Mouse (Mus musculus) lung, adult 18-20 months (tissue): ENCODE measurements around the gene A830031A19Rik.

Source experiments
- DNase-seq, 2 experiments: peaks; one replicate each; pipeline ENCODE4 v3.0.0; 2022; ENCODE audit warnings: mixed read lengths in 2 of 2

A830031A19Rik gene

DNA sequence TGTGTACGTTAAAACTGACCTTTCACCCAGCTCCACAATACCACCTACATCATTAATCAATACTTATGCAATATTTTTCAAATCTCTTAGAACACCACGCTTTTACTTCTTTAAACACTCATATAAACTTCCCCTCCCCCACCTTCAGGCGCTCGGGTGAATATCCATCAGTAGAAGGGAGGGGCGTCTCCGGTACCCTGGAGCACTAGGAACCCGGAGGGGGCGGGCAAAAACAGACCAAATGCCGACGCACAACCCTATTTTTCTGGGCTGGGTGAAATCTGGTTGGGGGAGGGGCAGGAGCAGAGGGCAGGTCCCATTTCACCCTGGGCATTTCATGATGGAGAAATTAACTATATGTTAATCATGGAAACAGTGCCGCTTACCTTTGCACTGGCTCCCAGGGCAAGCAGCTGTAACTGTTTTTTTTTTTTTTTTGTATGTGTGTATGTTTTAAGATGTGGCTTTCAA is at the start of gene A830031A19Rik:
Gene A830031A19Rik, minus strand, starts transcription at position 421 of the 471 bp plus-strand sequence.
- no peak for DNase-seq

DNA sequence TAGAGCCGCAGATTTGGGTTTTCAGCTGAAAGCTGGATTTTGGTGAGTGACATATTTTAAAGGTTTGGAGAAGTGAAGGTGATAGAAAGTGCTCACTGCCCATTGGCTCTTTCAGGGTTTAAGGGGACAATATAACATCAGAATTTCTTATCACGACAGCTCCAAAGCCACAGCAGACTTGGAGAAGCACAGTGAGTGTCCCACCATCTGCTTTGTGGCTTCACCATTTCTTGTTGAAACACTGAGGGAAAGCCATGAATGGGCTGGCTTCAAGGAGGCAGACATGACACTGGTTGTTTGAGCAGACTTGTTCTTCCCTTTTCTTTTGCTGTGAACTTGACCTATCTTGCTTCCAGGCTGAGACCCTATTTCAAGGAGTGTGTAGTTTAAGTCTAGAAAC is 49.1 kb upstream of the A830031A19Rik start:
- DNase-seq = no peak

DNA sequence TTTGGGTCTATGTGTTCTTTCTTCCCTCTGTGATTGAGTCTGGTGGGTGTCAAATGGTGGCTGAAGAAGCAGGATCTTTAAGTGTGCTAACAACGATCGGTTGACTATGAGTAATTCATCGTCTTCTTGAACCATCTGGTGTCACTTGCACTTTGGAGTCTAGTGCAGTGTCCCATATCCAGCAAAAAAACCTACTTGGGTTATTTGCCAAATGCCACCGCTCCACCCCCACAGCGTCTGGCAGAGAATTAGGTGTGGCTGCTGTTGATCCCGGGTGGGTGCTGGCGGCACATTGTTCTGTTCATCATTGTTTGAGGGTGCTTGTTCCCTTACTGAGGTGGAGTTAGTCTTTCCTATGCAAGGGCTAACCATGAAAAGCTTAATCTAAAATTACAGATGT is 48.0 kb upstream of the A830031A19Rik start:
- no peak for DNase-seq

DNA sequence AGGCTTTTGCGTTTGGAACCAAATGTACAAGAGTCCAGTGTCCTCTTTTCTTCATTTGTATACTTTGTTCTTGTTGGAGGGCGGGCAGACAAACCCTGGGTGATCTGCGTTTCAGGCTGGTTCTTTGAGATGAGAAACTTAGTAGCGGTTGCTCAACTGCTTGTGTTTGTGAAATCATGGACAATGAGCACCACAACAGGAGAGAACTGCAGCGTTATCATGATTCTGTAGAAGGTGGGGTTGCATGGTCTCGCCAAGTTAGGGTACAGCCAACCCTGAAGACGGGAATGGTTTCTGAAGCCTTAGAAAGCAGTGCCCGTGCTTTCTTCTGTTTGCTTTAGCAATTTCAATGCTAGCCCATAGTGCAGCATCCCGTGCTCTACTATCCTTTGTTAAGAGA is 46.3 kb upstream of the A830031A19Rik start:
- no peak for DNase-seq

DNA sequence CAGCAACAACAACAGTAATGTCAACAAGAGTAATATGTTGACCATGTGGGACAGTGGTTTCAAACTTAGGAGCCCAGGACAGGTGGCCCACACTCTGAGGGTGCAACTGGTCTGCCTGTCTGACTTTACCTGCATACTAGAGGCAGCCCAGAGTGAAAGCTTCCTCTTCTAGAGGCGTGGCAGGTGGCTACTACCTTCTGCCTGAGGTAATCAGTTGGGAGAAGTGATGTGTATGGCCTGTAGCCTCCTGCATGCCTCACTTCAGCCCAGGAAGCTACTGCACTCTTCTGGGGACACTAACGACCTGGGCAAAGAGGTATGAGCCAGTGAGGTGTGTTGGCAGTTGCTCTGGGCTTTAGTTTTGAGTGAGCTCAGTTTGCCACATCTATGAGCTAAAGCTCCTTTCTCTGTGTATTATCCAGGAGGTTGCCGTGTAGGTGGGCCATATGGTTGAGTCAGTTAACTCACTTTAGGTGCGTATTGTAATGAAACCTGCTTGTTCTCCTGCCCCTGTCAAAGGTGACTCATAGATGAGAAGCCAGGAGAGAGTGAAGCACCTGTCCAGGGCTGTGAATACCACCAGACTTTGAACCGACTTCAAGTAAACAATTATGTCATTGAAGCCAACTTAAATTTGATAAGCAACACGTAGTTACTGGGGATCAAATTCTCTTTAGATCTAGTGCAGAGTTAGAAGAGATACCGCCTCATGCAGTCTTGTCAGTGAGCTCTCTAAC is 41.9 kb upstream of the A830031A19Rik start:
- no peak for DNase-seq

DNA sequence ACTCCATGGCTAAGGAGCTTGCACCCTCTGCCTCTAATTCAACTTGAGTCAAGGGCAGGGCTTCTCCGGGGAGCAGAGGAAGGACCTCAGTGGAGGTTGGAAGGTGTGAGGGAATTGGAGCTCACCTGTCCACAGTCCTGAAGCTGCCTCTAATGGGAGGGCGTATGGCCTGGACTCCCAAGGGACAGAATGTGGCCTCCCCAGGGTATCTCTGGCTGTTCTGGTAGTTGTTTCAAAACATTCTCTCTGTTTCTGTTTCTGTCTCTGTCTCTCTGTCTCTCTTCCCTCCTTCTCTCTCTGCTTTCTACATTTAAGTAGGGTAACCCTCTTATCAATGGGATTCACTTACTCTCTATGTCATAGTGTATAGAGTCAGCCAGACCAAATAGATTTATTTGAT is 41.2 kb upstream of the A830031A19Rik start:
- DNase-seq = no peak

DNA sequence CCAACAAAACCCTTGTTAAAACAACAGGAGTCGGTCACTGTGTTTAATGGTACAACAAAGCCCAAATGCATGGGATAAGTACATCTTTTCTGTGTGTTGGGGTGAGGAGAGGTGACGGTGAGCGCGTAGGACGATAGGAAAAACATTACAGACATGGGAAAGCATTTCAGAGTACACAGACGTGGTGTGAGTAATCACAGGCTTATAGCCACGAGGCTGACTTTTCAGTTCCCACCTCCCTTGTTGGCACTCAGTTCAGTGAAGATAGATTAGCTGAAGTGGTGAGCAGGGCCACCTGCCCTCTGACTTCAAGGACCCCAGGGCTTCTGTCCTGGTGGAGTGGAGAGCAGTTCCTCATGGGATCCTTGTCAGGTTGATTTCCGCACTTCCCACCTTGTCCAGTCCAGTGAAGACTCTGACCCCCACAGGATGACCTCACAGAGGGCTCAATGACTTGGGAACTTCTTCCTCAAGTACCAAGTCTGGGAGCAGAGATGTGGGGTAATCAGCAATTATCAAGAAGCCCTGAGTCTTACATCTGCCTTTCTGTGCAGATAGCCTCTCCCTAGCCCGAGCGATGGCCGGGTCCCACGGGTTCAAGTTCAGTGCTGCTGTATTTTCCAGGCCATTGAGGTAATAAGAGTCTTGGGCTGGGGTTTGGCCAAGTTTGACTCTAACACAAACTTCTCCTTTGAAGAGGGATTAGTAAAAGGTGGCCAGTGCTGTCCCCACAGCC is 40.3 kb upstream of the A830031A19Rik start:
- no peak for DNase-seq

DNA sequence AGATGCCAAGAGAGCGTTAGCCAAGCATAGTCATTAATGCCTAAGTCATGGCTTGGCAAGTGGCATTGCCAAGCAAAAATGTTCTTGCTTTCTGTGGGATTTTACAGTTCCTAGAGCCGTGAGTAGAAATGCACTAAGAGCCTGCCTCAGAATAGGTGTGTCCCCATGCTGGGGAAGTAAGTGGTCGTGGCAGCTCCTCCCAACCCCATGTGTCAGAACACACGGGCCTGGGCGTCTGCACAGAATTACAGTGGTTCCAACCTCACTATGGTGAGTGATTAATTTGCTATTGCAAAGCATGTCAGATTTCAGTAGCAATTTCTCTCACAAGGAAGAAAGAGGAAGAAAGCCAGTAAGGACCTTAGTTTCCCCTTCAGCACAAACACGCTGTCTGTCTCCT is 36.9 kb upstream of the A830031A19Rik start:
- no peak for DNase-seq

DNA sequence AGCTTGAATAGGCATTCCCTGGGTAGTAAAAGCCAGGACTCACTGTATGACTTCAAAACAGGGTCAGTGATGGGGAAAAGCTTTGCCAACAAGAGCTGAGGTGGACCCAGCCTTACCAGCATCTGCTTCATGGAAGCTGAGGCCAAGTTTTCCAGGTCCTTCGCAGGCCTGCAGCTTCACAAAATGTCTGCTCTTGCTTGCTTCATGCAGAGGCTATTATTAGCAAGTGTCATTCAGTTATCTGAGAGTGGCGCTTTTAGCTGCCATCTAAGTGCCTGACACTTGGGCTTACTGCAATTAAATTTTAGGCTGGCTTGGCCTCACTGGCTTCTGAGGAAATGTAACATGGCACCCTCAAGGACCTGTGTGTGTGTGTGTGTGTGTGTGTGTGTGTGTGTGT is 35.3 kb upstream of the A830031A19Rik start:
- DNase-seq = no peak

DNA sequence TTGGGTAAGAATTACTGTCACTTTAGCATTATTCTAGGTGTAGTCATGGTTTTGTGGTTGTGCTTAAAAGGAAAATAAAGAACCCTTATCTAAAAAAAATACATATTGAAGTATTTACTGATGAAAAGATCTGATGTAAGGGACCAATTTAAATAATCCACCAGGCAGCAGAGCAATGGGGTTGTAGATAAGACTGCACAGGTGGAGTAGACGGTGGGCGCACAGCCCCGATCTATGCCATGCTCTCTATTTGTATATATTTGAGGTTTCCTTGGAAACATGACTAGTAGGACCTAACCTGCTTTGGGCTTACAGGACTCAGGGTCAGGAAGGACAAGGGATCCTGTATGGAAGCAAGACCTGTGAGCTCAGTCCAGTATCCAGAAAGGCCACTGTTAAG is 34.5 kb upstream of the A830031A19Rik start:
- DNase-seq = no peak

DNA sequence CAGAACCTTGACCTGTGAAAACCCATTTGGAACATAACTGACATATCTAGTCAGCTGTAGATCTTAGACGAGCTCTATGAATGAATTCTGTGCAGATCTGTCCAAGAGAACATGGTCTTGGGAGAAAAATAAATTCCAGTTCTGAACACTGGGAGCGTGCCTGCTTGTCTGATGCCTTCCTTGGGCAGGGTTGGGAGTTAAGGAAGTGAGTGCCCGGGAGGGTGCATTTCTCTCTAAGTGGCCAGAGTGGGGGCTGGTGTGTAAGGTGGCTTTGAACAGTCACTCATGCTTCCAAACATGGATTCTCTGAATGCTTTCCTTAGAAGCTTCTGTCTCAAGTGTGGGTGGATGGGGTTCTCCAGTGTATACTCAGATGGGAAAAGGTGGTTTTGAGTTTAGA is 34.1 kb upstream of the A830031A19Rik start:
- no peak for DNase-seq

DNA sequence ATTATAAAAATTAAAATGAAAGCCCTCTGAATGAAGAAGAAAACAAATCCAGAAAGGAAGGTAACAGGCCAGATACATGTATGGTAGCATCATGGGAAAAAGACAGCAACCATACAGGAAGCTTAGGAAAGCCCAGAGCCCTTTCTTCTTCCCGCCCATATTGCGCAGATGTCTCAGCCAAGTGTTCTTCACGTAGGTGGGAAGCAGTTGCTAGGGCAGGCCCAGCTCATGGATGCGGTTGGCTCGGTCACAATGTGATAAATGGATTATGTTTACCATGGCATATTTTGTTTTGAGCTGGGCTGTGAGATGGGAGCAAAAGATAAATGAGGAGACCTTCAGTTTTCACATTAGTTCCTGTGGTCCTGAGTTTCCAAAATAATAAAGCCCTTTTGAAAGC is 32.6 kb upstream of the A830031A19Rik start:
- no peak for DNase-seq

DNA sequence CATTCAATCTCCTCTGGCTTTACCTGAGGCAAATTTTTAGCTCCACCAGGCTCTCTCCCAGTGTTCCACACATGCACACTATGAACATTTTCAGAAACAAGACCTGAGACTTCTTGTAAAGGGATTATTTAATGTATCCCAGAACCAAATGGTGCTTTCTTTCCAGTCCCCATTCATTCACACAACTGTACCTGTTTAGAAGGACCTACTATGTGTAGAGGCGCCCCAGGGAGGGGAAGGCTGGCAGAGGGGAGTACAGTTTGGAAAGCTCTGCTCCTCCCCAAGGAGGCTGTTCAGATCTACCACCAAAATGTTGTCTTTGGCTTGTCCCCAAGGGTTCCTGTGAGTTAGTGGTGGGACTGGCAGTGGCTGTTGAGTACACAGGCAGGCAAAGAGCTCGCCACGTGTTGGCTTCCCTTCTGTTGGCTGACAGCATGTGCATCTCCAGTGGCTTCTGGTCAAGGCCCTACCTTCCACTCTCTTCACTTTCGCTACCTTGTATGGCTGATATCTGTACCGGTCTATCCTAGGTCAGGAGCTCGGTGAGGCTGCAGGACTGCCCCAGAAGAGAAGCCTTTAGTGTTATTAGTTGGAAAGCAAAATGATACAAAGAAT is 28.4 kb upstream of the A830031A19Rik start:
- no peak for DNase-seq

DNA sequence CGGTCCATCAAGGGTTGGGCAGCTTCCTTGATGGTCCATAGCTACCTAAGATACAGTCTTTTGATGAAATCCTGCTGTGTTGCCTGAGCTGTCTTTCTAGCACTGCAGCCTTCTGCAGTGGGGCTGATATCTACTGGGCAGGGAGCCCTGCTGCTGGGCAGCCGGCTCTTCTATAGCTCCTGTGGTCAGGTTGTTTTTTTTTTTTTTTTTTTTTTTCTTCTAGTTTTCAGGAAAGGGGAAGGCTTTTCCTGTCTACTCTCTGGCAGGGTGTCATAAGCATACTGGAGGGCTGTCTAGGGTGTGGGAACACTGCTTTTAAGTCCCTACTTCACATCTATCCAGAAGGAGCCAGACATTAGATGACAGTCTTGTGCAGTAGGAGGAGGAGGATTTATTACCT is 27.5 kb upstream of the A830031A19Rik start:
- no peak for DNase-seq

DNA sequence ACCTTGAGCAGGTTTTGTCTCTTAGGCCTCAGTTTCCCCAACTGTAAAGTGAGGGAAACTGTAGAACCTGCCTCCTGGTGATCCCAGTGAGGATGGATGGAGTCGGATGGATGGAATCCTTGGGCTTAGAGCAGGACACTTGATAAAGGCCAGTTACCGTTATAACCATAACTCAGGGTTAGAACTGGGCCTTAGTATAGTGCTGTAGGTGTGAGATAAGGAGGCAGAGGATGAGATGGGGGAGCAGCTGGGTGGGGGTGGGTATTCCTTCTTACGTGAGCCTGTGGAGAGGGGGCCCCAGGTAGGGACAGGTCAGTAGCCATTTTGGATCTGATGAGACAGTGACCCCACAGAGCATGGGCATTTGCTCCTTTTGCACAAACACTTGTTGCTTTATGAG is 26.8 kb upstream of the A830031A19Rik start:
- DNase-seq = no peak

DNA sequence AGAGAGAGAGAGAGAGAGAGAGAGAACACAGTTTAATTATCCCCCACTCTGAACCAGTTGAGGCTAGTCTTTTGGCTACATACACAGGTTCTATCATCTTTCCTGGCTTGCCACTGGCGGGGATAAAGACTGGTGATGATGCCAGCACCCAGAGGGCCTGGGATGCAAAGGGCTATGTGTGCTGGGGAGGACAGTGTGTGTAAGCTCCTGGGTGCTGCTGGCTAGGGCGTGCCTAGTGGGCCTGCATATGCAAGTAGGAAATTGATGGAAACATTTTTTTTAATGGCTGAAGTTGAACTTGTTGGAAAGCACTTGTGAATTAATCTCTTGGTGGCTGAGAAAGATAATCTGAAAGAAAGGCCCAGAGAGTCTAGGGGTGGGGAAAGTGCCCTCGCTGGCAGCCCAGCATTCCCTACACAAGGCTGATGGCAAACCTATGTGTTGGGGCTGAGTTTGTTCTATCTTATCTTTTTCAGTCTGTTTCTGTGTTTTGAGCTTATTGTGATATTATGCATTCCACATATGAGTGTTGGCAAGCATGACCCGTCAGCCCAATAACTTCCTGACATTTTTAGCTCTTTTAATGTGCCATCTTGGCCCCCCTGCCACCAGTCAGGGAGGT is 25.7 kb upstream of the A830031A19Rik start:
- DNase-seq = no peak

DNA sequence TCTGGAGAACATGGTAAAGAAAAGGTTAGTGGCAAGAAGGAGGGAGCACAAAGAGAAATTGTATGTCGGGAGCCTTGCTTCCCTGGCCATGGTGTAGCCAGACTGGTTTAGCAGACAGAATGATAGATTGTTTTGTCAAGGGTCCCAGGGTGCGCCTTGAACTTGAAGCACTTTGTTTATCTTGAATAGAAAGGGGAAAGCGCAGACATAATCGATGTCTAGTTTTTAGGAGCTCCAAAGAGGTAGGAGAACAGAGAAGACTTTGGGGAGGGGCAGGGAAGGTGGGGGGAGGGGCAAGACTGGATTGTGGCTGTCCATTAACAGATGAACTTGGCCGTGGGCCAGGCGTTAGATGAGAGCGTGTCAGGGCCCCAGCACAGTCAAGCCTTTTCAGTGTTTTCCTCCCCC is 25.0 kb upstream of the A830031A19Rik start:
- no peak for DNase-seq

DNA sequence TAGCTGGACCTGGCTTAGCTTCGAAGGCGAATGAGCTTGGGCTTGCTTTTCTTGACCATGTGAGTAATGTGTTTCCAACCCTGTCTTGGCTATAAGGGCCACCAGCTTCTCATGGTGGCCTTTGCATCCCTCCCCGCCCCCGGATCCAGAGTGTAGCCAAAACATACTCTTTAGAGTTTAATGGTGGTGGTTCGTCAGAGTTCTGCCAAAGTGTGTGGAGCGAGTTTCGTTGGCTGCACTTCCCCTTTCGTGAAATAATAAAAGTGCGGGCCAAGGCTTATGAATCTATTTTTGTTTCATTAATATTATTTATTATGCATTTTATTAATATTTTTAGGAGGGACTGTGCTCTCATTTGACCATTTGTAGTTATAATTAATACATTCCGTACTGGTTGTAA is 24.4 kb upstream of the A830031A19Rik start:
- no peak for DNase-seq

DNA sequence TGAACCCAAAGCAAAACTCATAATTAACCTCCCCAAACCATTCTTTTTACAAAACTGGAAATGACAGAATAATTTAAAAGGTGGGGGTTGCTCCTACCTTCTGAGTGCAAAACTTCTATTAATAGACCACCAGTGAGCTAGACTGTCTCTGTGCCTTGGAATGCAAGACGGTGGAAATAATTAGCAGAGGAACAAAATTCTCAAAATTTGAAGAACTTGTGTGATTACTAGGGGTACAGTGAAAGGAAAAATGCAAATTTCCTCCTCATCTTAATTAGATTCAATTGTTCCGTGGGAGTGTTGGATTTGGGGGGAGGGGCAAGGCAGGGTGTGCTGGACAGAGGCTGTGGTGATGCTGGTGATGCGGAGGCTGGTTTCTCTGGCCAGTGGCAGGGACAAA is 23.8 kb upstream of the A830031A19Rik start:
- no peak for DNase-seq

DNA sequence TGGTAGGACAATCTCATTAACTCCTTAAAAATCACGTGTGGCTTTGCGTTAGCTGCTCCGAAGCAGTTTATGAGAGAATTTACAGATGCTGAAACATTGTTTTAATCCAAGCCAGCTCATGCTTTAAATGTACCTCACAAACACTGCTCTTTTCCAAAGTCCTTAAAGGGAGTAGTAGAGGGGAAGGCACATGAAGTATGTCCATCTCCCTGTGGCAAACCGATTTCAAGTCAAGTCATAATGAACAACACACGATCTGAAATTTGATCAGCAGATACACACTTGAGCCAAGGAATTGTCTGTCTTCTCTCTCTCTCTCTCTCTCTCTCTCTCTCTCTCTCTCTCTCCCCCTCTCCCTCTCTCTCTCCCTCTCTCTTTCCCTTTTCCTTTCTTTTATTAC is 23.2 kb upstream of the A830031A19Rik start:
- DNase-seq = no peak

DNA sequence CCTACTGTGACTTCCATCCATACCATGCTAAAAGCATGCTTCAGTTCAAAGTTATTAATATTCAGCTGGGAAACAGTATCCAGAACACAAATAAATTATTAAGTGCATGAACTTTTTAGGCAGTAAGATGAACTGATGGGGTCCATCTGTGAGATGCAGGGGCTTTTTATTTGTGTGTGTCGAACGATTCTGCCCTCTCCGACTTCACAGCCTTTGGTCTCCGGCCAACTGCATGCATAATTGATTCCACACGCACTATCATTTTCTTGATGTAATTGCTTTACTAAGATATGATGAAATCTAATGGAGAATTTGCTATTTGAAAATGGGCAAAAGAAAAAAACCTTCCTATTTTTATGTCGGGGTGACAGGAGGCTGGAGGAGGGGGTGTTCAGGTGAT is 22.2 kb upstream of the A830031A19Rik start:
- DNase-seq = no peak

DNA sequence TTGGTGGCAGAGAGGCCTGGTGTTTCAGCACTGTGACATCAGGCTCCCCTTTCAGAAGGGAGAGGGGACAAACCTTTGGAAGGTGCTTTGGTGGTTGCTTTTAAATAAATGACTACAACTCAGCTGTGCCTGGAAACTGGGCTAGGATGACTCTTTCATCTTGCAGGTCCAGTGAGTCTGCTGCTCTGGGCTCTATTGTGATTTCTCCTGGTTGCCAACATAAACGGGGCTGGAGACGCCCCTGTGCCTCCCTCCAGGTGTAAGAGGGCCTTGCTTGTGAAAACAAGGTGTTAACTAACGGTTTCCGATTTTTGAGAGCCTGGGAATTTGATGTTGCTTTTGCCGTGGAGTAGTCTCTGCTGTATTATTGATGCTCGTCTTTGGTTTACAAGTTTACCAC is 21.6 kb upstream of the A830031A19Rik start:
- no peak for DNase-seq

DNA sequence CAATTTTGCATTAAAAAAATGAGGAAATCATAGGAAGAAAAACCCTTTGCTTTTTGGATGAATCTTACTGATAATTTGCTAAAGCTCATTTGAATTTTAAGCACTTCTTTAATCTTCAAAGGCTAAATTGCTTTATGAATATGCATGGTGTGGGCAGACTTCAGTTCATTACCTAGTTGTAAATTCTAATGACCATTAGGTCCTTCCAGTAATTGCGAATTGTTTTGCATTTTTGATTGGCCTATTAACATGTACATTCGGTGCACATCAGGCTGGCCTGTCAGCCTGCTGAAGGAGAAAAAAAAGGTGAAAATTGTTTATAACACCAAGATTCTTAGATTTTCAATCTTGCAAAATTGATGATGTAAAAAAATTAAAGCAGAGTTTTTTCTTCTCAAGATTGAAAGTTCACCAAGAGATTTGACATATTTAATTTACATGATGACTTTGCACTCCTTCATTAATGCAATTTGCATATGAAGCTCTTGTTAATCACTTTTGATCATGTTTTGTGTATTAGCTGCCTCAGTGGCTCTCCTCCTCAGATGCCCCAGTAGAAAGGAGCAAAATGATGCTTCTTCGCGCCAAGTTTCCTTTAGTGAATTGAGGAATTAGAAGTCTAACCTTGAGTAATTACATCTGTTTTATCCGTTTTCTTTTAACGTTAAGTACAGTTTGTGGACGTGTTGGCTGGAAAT is 21.0 kb upstream of the A830031A19Rik start:
- no peak for DNase-seq
